Mouse (Mus musculus) adrenal gland (tissue): Measurements from ENCODE around the gene Stxbp5.

Experiments used
- intact Hi-C: fragments of 180-260 bp; cut with DNase I; formaldehyde crosslinking; loops from one replicate; pipeline ENCODE4 v1.15.1; 2025

Stxbp5 gene

GRCm38 (mm10) chr10:9859476-9859875 is 41.4 kb downstream of the Stxbp5 start:
- intact Hi-C loops: no loop called here

DNA sequence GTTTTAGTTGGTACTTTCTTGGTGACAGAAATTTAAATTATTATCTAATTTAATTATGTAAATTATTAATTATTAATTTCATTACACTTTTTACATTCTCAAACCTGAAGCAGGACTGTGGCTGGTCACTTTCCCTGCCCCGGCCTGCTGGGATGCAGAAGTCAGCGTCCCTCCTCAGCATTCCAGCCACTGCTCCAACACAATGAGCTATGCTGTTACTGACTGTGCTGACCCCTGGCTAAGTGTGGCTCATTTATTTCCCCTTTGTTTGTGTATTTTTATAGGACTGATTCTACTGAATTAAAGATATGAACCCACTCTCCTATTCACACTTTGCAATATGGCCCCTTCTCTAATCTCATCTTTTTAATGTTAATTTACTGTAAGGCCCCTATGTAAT is 43.0 kb downstream of the Stxbp5 start:
- intact Hi-C loops: no loop called here

GRCm38 (mm10) chr10:9856792-9857191 is 44.1 kb downstream of the Stxbp5 start:
- intact Hi-C loops: no loop called here

DNA sequence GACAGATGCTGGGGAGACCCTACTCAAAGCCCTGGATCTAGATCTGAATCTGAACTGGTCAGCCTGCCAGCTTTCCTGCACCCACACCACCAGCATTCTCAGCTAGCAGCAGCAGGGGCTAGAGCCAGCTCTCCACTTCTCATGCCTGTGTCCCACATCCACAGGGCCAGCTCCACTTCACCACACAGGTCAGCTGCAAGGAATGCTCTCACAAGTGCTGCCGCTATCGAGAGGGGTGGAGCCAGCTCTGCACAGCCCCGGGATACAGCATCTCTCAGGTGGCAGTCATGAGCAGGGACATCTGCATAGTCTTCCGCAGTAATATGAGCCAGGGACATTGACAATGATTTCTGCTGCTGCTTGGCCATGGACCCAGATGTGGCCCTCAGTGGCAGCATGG is 54.5 kb downstream of the Stxbp5 start:
- intact Hi-C loops: no loop called here

DNA sequence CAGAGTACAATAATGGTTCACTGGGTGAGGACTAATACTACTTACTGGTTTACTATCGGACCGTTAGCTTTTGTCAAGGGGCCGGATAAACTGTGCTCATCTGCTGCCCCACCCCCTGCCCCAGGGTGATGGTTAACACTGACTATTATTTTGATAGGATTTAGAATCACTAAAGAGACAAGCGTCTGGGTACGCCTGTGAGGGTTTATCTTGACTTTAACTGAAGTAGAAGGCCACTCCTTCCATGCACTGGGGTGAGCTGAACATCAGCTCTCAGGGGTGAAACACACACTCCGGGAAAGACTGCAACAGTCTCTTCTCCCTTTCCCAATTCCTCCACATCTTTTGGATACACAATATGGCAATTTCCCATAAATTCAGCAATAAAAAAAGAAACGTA is 61.5 kb downstream of the Stxbp5 start:
- intact Hi-C loops: no loop called here

DNA sequence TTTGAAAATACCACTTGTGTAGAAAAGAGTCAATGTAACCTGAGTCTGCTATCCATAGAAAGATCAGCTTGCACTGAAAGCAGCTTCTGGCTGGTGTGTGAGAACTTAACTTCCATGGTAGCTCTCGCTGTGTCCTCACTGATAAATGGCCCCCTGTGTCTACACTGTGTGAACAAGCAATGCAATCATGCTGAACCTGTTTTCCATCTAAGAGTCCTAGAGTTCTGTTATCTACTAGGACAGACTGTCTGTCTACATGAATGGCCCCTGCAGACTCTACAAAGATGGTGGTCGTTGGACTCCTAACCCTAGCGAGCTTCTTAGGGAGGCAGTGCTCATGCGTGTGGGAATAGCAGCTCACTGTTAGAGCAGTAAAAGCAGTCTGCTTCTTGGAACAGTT is 65.9 kb downstream of the Stxbp5 start:
- intact Hi-C loops: no loop called here

DNA sequence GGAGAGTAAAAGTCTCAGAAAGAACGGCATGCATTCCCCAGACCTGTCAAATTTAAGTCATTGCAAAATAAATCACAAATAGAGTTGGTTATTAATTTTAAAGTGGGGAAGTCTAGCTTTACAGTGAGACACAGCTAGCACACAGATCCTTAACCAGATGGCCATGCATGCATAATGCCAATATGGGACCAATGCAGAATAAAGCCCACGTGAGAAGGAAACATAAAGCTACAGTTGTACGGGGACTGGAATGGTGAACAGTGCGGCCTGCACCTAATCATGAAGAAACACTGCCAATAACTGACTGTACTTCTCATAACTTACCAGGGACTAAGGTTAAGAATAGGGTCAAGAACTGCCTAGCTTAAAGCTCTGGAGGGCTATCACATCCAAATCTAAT is 67.9 kb downstream of the Stxbp5 start:
- intact Hi-C loops: no loop called here

GRCm38 (mm10) chr10:9829744-9830143 is 71.1 kb downstream of the Stxbp5 start:
- intact Hi-C loops: no loop called here

GRCm38 (mm10) chr10:9821299-9821698 is 79.6 kb downstream of the Stxbp5 start:
- intact Hi-C loops: no loop called here

- intact Hi-C loops: loop anchor here (10.0 kb wide), 1 partner anchor 366 kb away; no protein-coding TSS in a partner anchor
Measured at GRCm38 (mm10) chr10:9818574-9818973, 82.3 kb downstream of the Stxbp5 start.

- intact Hi-C loops: loop anchor here (5.0 to 10.0 kb wide), 2 partner anchors 371 to 508 kb away; no protein-coding TSS in a partner anchor
Measured at GRCm38 (mm10) chr10:9813926-9814325, 87.0 kb downstream of the Stxbp5 start.

DNA sequence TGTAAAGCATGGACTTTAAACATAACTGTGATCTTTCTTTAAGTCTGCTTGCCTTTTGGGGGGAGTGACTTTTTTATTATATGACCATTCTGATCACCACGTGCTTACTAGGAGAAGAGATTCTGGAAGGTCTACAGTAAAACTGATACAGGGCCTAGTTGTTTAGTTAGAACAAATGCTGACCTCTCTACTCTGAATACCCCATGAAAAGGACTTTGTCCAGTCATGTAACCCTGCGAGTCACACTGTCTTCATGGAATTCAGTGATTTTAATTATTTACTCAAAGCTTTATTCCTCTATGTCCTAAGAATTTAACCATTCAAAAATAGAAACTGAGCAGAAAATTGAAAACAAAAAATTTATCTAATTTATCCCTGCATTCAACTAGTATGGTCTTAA is 93.3 kb downstream of the Stxbp5 start:
- intact Hi-C loops: no loop called here

DNA sequence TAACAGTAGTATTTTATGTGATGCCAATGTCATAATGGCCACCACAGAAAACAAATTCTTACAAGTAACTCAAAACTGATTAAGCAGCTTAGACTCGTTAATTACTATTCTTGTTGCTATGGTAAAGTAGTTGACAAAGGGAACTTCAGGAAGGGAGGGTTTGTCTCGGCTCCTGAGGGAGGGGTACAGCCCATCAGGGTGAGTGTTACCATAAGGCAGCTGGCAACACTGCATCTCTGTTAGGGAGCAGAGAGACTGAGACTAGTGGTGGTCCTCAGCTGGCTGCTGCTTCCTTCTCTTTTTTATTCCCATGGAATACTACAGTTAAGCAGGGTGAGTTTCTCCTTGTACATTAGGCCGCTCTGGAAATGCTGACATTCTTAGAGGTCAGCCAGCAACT is 95.5 kb downstream of the Stxbp5 start:
- intact Hi-C loops: no loop called here

- intact Hi-C loops: no loop called here
Measured at GRCm38 (mm10) chr10:9803126-9803525, 97.8 kb downstream of the Stxbp5 start.

DNA sequence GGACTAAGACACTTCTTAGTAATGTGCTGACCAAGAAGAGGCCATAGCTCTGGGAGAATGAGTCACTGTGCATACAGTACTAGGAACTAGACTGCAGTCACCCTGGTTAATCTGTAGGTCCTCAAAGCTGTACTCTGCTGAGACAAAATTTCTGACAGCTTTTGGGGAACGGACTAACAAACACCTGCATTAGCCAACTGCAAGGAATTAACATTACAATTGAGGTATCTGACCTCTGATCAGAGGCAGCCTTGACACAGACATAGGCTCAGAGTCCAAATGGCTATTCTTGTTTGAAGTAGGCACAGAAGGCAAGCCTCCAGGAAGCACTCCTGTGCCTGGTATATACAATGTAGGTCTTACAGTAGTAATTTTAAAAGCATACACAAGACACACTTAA is 99.3 kb downstream of the Stxbp5 start:
- intact Hi-C loops: no loop called here

GRCm38 (mm10) chr10:9799085-9799484 is 101.8 kb downstream of the Stxbp5 start:
- intact Hi-C loops: loop anchor here (10.0 kb wide), 1 partner anchor 1366 kb away; no protein-coding TSS in a partner anchor

DNA sequence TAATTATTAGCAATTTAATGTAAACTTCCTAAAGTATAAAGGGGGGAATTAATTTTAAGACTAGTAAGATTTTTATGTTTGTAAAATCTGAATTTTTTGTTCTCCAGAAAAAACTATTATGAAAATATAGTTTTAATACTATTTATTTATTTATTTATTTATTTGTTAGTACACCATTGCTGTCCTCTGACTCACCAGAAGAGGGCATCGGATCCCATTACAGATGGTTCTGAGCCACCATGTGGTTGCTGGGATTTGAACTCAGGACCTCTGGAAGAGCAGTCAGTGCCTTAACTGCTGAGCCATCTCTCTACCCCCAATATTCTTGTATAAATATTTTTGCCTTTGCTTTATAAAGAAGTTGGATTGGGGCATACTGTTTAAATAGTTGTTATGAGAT is 104.5 kb downstream of the Stxbp5 start:
- intact Hi-C loops: loop anchor here (10.0 kb wide), 1 partner anchor 1368 kb away; no protein-coding TSS in a partner anchor

- intact Hi-C loops: loop anchor here (10.0 kb wide), 1 partner anchor 1370 kb away; no protein-coding TSS in a partner anchor
Measured at GRCm38 (mm10) chr10:9794429-9794828, 106.5 kb downstream of the Stxbp5 start.

DNA sequence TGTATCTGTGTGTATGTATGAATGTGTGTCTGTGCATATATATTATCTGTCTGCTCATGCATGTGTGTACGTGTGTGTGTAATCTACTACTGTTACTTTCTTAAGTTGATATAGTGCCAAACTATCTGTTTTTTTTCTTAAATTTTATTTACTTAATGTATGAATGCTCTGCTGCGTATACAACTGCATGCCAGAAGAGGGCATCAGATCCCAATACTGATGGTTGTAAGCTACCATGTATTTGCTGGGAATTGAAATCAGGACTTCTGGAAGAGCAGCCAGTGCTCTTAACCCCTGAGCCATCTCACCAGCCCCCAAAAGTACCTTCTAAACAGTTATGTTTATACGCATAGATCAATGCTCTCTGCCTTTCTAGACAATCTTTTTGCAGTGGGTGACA is 109.9 kb downstream of the Stxbp5 start:
- intact Hi-C loops: loop anchor here (10.0 kb wide), 1 partner anchor 1374 kb away; no protein-coding TSS in a partner anchor

DNA sequence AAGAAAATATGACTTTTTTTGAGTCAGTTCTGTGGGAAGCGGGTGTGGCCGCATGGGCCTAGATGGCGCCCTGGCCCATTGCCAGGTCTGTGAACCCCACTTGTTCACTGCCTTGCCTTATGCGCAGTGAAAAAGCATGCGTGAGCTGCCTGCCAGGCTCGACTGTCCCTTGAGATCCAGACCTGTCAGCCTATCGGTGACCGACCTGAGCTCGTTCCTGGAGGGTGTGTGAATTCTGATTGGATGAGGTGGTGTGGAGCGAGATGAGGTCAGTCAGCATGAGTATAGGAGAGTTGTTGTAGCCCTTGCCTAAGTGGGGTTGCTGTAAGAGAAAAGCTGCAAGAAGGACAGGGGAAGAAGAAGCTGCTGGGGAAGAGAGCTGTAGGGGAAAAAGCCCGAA is 114.4 kb downstream of the Stxbp5 start:
- intact Hi-C loops: no loop called here

- intact Hi-C loops: no loop called here
Measured at GRCm38 (mm10) chr10:9785651-9786050, 115.2 kb downstream of the Stxbp5 start.

- intact Hi-C loops: no loop called here
Measured at GRCm38 (mm10) chr10:9779864-9780263, 121.0 kb downstream of the Stxbp5 start.

DNA sequence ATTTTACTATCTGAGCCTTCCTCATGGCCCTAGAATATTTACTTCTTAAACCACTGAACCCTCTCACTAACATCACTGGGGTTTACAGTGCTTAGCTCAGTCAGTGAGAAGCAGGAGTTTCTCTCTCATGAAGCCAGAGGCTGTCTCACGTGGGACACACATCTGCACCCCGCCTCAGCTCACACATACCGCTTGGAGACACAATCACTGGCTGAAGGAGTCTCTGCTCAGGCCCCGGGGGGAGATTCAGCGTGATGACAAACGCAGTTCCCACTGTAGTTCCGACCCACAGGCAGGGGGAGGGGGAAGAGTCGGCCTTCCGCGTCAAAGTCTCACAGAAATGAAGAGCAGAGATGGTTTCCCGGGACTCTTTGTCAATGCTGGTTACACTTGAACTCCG is 130.6 kb downstream of the Stxbp5 start:
- intact Hi-C loops: no loop called here

GRCm38 (mm10) chr10:9763831-9764230 is 137.0 kb downstream of the Stxbp5 start:
- intact Hi-C loops: no loop called here
